Mouse (Mus musculus): Measurements from ENCODE around the gene Traf7. TPM values are rescaled to one million over a fixed set of nuclear protein-coding genes. Genes with fewer than 3 reads are reported as not detected.

Traf7 gene
- total and polyA plus RNA-seq, 3 experiments = 109 to 176 (median 122) TPM

GRCm38 (mm10) chr17:24564422-24564821 lies 36.7 kb upstream of the Traf7 start:
- H3K79me2 ChIP-seq (replicated peaks; ENCODE audit: control insufficient read depth, extremely low read depth, insufficient read depth, poor library complexity, severe bottlenecking) = no peaks in the 10 kb centered on the region; the same call in 1 of the 2 replicates
- no peak overlapping the region for H3K27ac ChIP-seq (ENCODE audit: insufficient read depth, low read depth)
- DNase-seq (ENCODE audit: extremely low read depth) = no peak
- H3K9ac ChIP-seq (ENCODE audit: insufficient read depth, low read depth) = no peak overlapping the region
- H3K4me1 ChIP-seq (ENCODE audit: control insufficient read depth in 1 of 2, insufficient read depth in 2 of 2) = peaks cover 0 to 8% of the 10 kb centered on the region in 2 experiments; a peak in 2 of 4 replicates
- H3K27me3 ChIP-seq (replicated peaks) = no peaks in the 10 kb centered on the region
- H3K4me2 ChIP-seq (ENCODE audit: insufficient read depth, low read depth, poor library complexity, severe bottlenecking) = no peak overlapping the region
- TF ChIP-seq USF1 (IDR thresholded peaks at IDR 0.05; ENCODE audit: low read depth, low read length) (no peak), TCF12 (IDR thresholded peaks at IDR 0.05; ENCODE audit: low read depth, low read length) (no peak), ZKSCAN1 (IDR thresholded peaks at IDR 0.05; ENCODE audit: borderline replicate concordance, low read depth, low read length) (no peak), BHLHE40 (IDR thresholded peaks at IDR 0.05; ENCODE audit: low read depth, low read length) (no peak), MAZ (IDR thresholded peaks at IDR 0.05; ENCODE audit: low read depth, low read length) (no peak), MEF2A (IDR thresholded peaks at IDR 0.05; ENCODE audit: borderline replicate concordance, low read depth, low read length) (no peak), NELFE (IDR thresholded peaks at IDR 0.05; ENCODE audit: low read depth, low read length) (no peak), CHD2 (IDR thresholded peaks at IDR 0.05; ENCODE audit: low read length) (no peak), RCOR1 (conservative IDR thresholded peaks at IDR 0.05; ENCODE audit: low read depth, low read length) (no peak), CTCF (conservative IDR thresholded peaks at IDR 0.05 in 1 of 2, IDR thresholded peaks at IDR 0.05 in 1 of 2; ENCODE audit: low read depth in 2 of 2, low read length in 2 of 2) (no peak), POLR2A (IDR thresholded peaks at IDR 0.05; ENCODE audit: low read depth, low read length) (no peak), KAT2A (IDR thresholded peaks at IDR 0.05; ENCODE audit: insufficient replicate concordance, low read length) (no peak), HCFC1 (IDR thresholded peaks at IDR 0.05; ENCODE audit: low read depth, low read length) (no peak), ZNF384 (IDR thresholded peaks at IDR 0.05; ENCODE audit: low read depth, low read length) (no peak), MAFK (IDR thresholded peaks at IDR 0.05; ENCODE audit: insufficient replicate concordance, low read length) (no peak)
- H3K4me3 ChIP-seq (replicated peaks in 1 of 3; ENCODE audit: low read depth in 2 of 3, low read length in 2 of 3, poor library complexity in 1 of 3) = no peak overlapping the region
- H3K9me3 ChIP-seq (replicated peaks; ENCODE audit: low read length) = no peaks in the 10 kb centered on the region
- peaks cover 9 to 55% of the 10 kb centered on the region in 2 experiments for H3K36me3 ChIP-seq (replicated peaks in 1 of 2; ENCODE audit: control insufficient read depth in 1 of 2, insufficient read depth in 1 of 2, low read length in 1 of 2)
- dilution Hi-C loops (cut with MboI; ENCODE audit: extremely low pct_ligation_motif_present, extremely low pct_unique_long_range_greater_than_20kb, low sequenced_read_pairs) (no loop called here), in situ Hi-C loops (cut with MboI; ENCODE audit: low pct_ligation_motif_present, low pct_unique_long_range_greater_than_20kb, low sequenced_read_pairs) (no loop called here)

GRCm38 (mm10) chr17:24563638-24564037 lies 35.9 kb upstream of the Traf7 start:
- TF ChIP-seq GABPA (IDR thresholded peaks at IDR 0.05; ENCODE audit: insufficient replicate concordance, low read depth, low read length) (no peak), EP300 (IDR thresholded peaks at IDR 0.05; ENCODE audit: low read length) (no peak), ZNF384 (IDR thresholded peaks at IDR 0.05; ENCODE audit: low read depth, low read length) (no peak), UBTF (IDR thresholded peaks at IDR 0.05; ENCODE audit: low read depth, low read length) (no peak), RAD21 (IDR thresholded peaks at IDR 0.05; ENCODE audit: low read depth, low read length) (no peak), TBP (conservative IDR thresholded peaks at IDR 0.05; ENCODE audit: low read depth, low read length) (no peak), MAZ (IDR thresholded peaks at IDR 0.05; ENCODE audit: low read depth, low read length) (no peak), ZC3H11A (IDR thresholded peaks at IDR 0.05; ENCODE audit: low read depth, low read length) (no peak), CHD2 (IDR thresholded peaks at IDR 0.05; ENCODE audit: low read length) (no peak), ELF1 (IDR thresholded peaks at IDR 0.05; ENCODE audit: low read depth, low read length) (no peak), MEF2A (IDR thresholded peaks at IDR 0.05; ENCODE audit: borderline replicate concordance, low read depth, low read length) (no peak), ZMIZ1 (IDR thresholded peaks at IDR 0.05; ENCODE audit: low read depth, low read length) (no peak), CTCF (conservative IDR thresholded peaks at IDR 0.05 in 1 of 2, IDR thresholded peaks at IDR 0.05 in 1 of 2; ENCODE audit: low read depth in 2 of 2, low read length in 2 of 2) (no peak), CHD1 (IDR thresholded peaks at IDR 0.05; ENCODE audit: low read depth, low read length) (no peak), NELFE (IDR thresholded peaks at IDR 0.05; ENCODE audit: low read depth, low read length) (no peak), JUND (conservative IDR thresholded peaks at IDR 0.05; ENCODE audit: low read depth, low read length) (no peak), POLR2A (IDR thresholded peaks at IDR 0.05; ENCODE audit: low read depth, low read length) (no peak)
- H3K27me3 ChIP-seq (replicated peaks) = no peaks in the 10 kb centered on the region
- no peak overlapping the region for H3K4me3 ChIP-seq (replicated peaks in 1 of 3; ENCODE audit: low read depth in 2 of 3, low read length in 2 of 3, poor library complexity in 1 of 3)
- no peaks in the 10 kb centered on the region for H3K9me3 ChIP-seq (replicated peaks; ENCODE audit: low read length)
- no peak overlapping the region for H3K27ac ChIP-seq (ENCODE audit: insufficient read depth, low read depth)
- in situ Hi-C loops (cut with MboI; ENCODE audit: low pct_ligation_motif_present, low pct_unique_long_range_greater_than_20kb, low sequenced_read_pairs) = no loop called here
- dilution Hi-C loops (cut with MboI; ENCODE audit: extremely low pct_ligation_motif_present, extremely low pct_unique_long_range_greater_than_20kb, low sequenced_read_pairs) = no loop called here
- no peak overlapping the region for H3K9ac ChIP-seq (ENCODE audit: insufficient read depth, low read depth)
- H3K4me2 ChIP-seq (ENCODE audit: insufficient read depth, low read depth, poor library complexity, severe bottlenecking) = no peak overlapping the region
- no peaks in the 10 kb centered on the region; the same call in 1 of the 2 replicates for H3K79me2 ChIP-seq (replicated peaks; ENCODE audit: control insufficient read depth, extremely low read depth, insufficient read depth, poor library complexity, severe bottlenecking)
- peaks cover 6 to 47% of the 10 kb centered on the region in 2 experiments for H3K36me3 ChIP-seq (replicated peaks in 1 of 2; ENCODE audit: control insufficient read depth in 1 of 2, insufficient read depth in 1 of 2, low read length in 1 of 2)
- peaks cover 0 to 13% of the 10 kb centered on the region in 2 experiments; a peak in 2 of 4 replicates for H3K4me1 ChIP-seq (ENCODE audit: control insufficient read depth in 1 of 2, insufficient read depth in 2 of 2)
- no peak for DNase-seq (ENCODE audit: extremely low read depth)
